Mouse (Mus musculus) lung, embryonic 14.5 days (tissue): ENCODE results near the gene Plscr1. TPM values are rescaled to one million over a fixed set of nuclear protein-coding genes. Genes with fewer than 3 reads are reported as not detected.

Source experiments
- ATAC-seq: fragments of 200-750 bp; cut with Nextera tagmentation; 2 replicates; pipeline ENCODE4 v1.8.0; 2017; ENCODE audit warnings: mild to moderate bottlenecking, moderate TSS enrichment, moderate library complexity; ENCODE audit not compliant: insufficient read depth
- DNase-seq: peaks from one replicate; pipeline ENCODE4 v3.0.0-alpha.2; 2015
- H3K27ac ChIP-seq: fragments of 300-500 bp; sonication (generic); 2 replicates; pipeline ENCODE4 v1.5.1; 2014; ENCODE audit warnings: low read depth, mild to moderate bottlenecking, moderate library complexity
- H3K27me3 ChIP-seq: fragments of 300-500 bp; sonication (generic); 2 replicates; pipeline ENCODE4 v1.6.1; 2014; ENCODE audit warnings: low read length, control low read depth; ENCODE audit not compliant: insufficient read depth
- H3K36me3 ChIP-seq: fragments of 300-500 bp; sonication (generic); 2 replicates; pipeline ENCODE4 v1.6.1; 2014; ENCODE audit warnings: control low read depth; ENCODE audit not compliant: insufficient read depth
- H3K4me1 ChIP-seq: fragments of 300-500 bp; sonication (generic); 2 replicates; pipeline ENCODE4 v1.6.1; 2014; ENCODE audit warnings: antibody characterized with exemption, control low read depth; ENCODE audit not compliant: insufficient read depth
- H3K4me2 ChIP-seq: fragments of 300-500 bp; sonication (generic); 2 replicates; pipeline ENCODE4 v1.6.1; 2014; ENCODE audit warnings: mild to moderate bottlenecking
- H3K4me3 ChIP-seq: fragments of 300-500 bp; sonication (generic); 2 replicates; pipeline ENCODE4 v1.5.1; 2014; ENCODE audit warnings: low read depth, low read length
- H3K9ac ChIP-seq: fragments of 300-500 bp; sonication (generic); 2 replicates; pipeline ENCODE4 v1.6.1; 2014
- H3K9me3 ChIP-seq: fragments of 300-500 bp; sonication (generic); 2 replicates; pipeline ENCODE4 v1.6.1; 2016; ENCODE audit warnings: low read depth, low read length, control low read depth
- CTCF ChIP-seq: IDR thresholded peaks from 2 replicates; pipeline ENCODE4 v1.5.1; 2016; ENCODE audit warnings: antibody characterized with exemption, low read depth
- WGBS: fragments of 180-500 bp; shearing (Covaris S2); extraction: QIAGEN DNeasy Blood & Tissue Kit; methylation state at CpG from one replicate; pipeline ENCODE4 v1.1.7; 2014; 5-methylcytosine and 5-hydroxymethylcytosine counted together
- polyA plus RNA-seq: library from polyadenylated mRNA; unstranded; fragments of >200 nt; fragmentation: Nextera tagmentation; extraction: Ambion mirVana; gene quantifications from 2 replicates; pipeline ENCODE4 v1.2.1, GENCODE M21; 2014

Gene Plscr1
- polyA plus RNA-seq, 1 experiment from 2014 or later, result 29.5 TPM

GRCm38 (mm10) chr9:92228867-92229832, 20.4 kb upstream of the Plscr1 start:
- Histone ChIP-seq H3K4me3 (no peak overlapping the region), H3K27ac (no peak overlapping the region), H3K4me2 (no peak overlapping the region), H3K36me3 (no peaks in the 10 kb centered on the region), H3K27me3 (no peaks in the 10 kb centered on the region), H3K9ac (no peak overlapping the region), H3K4me1 (no peaks in the 10 kb centered on the region), H3K9me3 (no peaks in the 10 kb centered on the region)
- no peak for ATAC-seq
- WGBS, result 73% methylated on average over 16 of the region's 16 CpGs
- DNase-seq, result no peak
- TF ChIP-seq CTCF, result no peak

DNA sequence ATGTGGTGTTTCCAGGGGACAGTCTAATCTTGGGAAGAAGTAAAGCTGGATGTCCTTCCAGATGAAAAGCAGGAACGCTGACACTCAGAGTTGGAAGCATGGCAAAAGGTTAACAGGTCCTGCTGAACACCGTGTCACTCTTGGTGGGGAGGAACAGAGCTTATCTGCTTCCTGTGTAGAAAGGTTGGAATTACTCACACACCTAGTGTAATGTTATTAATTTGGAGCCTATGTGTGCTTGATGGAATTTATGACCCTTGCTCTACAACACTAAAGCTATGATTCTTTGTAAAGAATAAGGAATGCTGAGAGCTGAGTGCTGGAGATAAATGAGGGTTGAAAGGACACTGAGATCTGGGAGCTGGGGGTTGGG, 19.7 kb upstream of the Plscr1 start:
- no peaks in the 10 kb centered on the region for H3K4me1 ChIP-seq

DNA sequence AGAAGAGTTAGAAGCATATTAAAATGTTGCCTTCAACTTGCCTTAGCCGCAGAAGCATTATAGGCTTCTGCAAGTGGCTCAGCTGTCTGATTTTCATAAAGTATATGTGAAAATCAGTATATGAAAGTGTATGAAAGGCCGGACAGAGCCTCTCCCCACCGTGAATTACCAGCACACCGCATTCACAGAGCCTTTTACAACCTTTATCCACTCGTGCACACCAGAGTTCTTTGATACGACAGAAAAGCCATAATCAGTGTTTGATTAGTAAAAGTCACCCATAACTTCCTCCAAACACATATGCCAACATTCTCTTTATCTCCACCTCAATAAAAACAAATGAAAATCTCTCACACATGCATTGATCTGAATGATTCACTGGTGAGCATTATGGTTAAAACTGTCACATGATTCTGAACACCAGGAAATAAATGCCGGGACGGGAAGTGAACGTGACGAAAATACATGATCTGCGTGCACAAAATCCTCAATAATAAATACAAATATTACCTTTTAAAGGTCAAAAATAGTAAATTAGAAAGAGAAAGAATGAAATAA, 14.6 kb upstream of the Plscr1 start:
- Histone ChIP-seq H3K9me3 (no peaks in the 10 kb centered on the region), H3K4me2 (no peak overlapping the region), H3K36me3 (no peaks in the 10 kb centered on the region), H3K4me3 (no peak overlapping the region), H3K27ac (no peak overlapping the region), H3K27me3 (no peaks in the 10 kb centered on the region), H3K9ac (no peak overlapping the region), H3K4me1 (no peaks in the 10 kb centered on the region)
- 70% methylated on average over 11 of the region's 11 CpGs for WGBS
- no peak for DNase-seq
- no peak for ATAC-seq
- TF ChIP-seq CTCF, result no peak

More for the DNA sequence above, 19.7 kb upstream of the Plscr1 start:
- no peak overlapping the region for H3K27ac ChIP-seq
- ATAC-seq (no peak; the same call in 1 of the 2 replicates), DNase-seq (no peak)
- no peak overlapping the region for H3K4me2 ChIP-seq
- H3K4me3 ChIP-seq, result no peak overlapping the region
- H3K9me3 ChIP-seq, result no peaks in the 10 kb centered on the region
- no peaks in the 10 kb centered on the region for H3K27me3 ChIP-seq
- no peak overlapping the region for H3K9ac ChIP-seq
- no peaks in the 10 kb centered on the region for H3K36me3 ChIP-seq
- TF ChIP-seq CTCF, result no peak
- whole genome bisulfite sequencing, result 37% methylated on average over 2 of the region's 2 CpGs

- Histone ChIP-seq H3K9ac (no peak overlapping the region), H3K4me1 (no peaks in the 10 kb centered on the region), H3K27me3 (no peaks in the 10 kb centered on the region), H3K9me3 (no peaks in the 10 kb centered on the region), H3K4me3 (no peak overlapping the region), H3K4me2 (no peak overlapping the region), H3K36me3 (no peaks in the 10 kb centered on the region), H3K27ac (no peak overlapping the region)
- no peak for DNase-seq
- 68% methylated on average over 7 of the region's 7 CpGs for WGBS
- ATAC-seq, result no peak
- TF ChIP-seq CTCF, result no peak
Measured at GRCm38 (mm10) chr9:92248773-92249446, 640 bp upstream of the Plscr1 start.

GRCm38 (mm10) chr9:92249987-92250772, 630 bp downstream of the Plscr1 start:
- Histone ChIP-seq H3K4me1 (no peaks in the 10 kb centered on the region), H3K27ac (peak overlapping the region; percentile 92), H3K9ac (peak overlapping the region; percentile 77), H3K4me3 (peak overlapping the region; percentile 67), H3K9me3 (no peaks in the 10 kb centered on the region), H3K4me2 (peak overlapping the region; percentile 57), H3K27me3 (no peaks in the 10 kb centered on the region), H3K36me3 (no peaks in the 10 kb centered on the region)
- DNase-seq, result peak; percentile 85
- WGBS, result 1% methylated on average over 40 of the region's 40 CpGs
- ATAC-seq, result peak; percentile 96
- TF ChIP-seq CTCF, result no peak

DNA sequence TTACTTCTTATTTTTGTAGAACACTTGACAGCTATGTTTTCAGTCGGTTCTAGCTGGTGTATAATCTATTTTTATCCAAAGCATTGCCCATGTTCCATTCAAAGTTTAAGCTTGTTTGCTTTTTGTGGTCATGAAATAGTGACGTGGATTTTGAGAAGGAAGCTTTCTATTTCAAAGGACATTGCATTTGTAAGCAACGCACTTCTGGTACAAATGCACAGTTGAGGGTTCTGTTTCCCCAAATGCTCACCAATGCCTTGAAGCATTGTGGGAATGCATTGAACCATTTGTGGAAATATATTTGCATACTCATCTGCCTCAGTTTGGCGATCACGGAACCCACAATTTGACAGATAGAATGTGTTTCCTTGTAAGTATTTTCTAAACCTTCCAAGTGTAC, 3.2 kb downstream of the Plscr1 start:
- no peak overlapping the region for H3K27ac ChIP-seq
- WGBS, result 80% methylated on average over 5 of the region's 5 CpGs
- TF ChIP-seq CTCF, result no peak
- ATAC-seq (no peak), DNase-seq (no peak)
- H3K4me2 ChIP-seq, result no peak overlapping the region
- H3K4me3 ChIP-seq, result no peak overlapping the region
- H3K9me3 ChIP-seq, result no peaks in the 10 kb centered on the region
- H3K36me3 ChIP-seq, result no peaks in the 10 kb centered on the region
- no peak overlapping the region for H3K9ac ChIP-seq
- no peaks in the 10 kb centered on the region for H3K4me1 ChIP-seq
- no peaks in the 10 kb centered on the region for H3K27me3 ChIP-seq
